Mouse (Mus musculus): ENCODE results near the gene Tmem14c.
"Not testable (repeated sequence)": the region's sequence is repeated elsewhere in the genome, so short reads cannot be mapped to it uniquely, and the experiment has no call there.

The Tmem14c gene

GRCm38 (mm10) chr13:41015829-41016634, at the start of gene Tmem14c:
Gene Tmem14c (plus strand): TSS chr13:41016292.
- peak; percentile 93 for DNase-seq (ENCODE audit: low spot score)

- DNase-seq (ENCODE audit: low spot score): no peak
Observed at GRCm38 (mm10) chr13:40967609-40968008, 48.5 kb upstream of the Tmem14c start.

- DNase-seq (ENCODE audit: low spot score): no peak
Observed at GRCm38 (mm10) chr13:40968564-40968963, 47.5 kb upstream of the Tmem14c start.

- no peak for DNase-seq (ENCODE audit: low spot score)
Observed at GRCm38 (mm10) chr13:40969761-40970390, 46.2 kb upstream of the Tmem14c start.

GRCm38 (mm10) chr13:40971261-40971660, 44.8 kb upstream of the Tmem14c start:
- DNase-seq (ENCODE audit: low spot score): no peak

- no peak for DNase-seq (ENCODE audit: low spot score)
Observed at GRCm38 (mm10) chr13:40971831-40972230, 44.3 kb upstream of the Tmem14c start.

- no peak for DNase-seq (ENCODE audit: low spot score)
Observed at GRCm38 (mm10) chr13:40972976-40973375, 43.1 kb upstream of the Tmem14c start.

- DNase-seq (ENCODE audit: low spot score): peak; percentile 19
Observed at GRCm38 (mm10) chr13:40977609-40978008, 38.5 kb upstream of the Tmem14c start.

- DNase-seq (ENCODE audit: low spot score): no peak
Observed at GRCm38 (mm10) chr13:40978652-40979051, 37.4 kb upstream of the Tmem14c start.

GRCm38 (mm10) chr13:40979321-40979720, 36.8 kb upstream of the Tmem14c start:
- no peak for DNase-seq (ENCODE audit: low spot score)

GRCm38 (mm10) chr13:40982759-40983158, 33.3 kb upstream of the Tmem14c start:
- no peak for DNase-seq (ENCODE audit: low spot score)

- DNase-seq (ENCODE audit: low spot score): no peak
Observed at GRCm38 (mm10) chr13:40986081-40986480, 30.0 kb upstream of the Tmem14c start.

GRCm38 (mm10) chr13:40987608-40988303, 28.3 kb upstream of the Tmem14c start:
- DNase-seq (ENCODE audit: low spot score): not testable (repeated sequence)

- no peak for DNase-seq (ENCODE audit: low spot score)
Observed at GRCm38 (mm10) chr13:40988418-40988817, 27.7 kb upstream of the Tmem14c start.

- DNase-seq (ENCODE audit: low spot score): no peak
Observed at GRCm38 (mm10) chr13:40994487-40995263, 21.4 kb upstream of the Tmem14c start.

GRCm38 (mm10) chr13:40998537-40998936, 17.6 kb upstream of the Tmem14c start:
- not testable (repeated sequence) for DNase-seq (ENCODE audit: low spot score)

- no peak for DNase-seq (ENCODE audit: low spot score)
Observed at GRCm38 (mm10) chr13:41000140-41000925, 15.8 kb upstream of the Tmem14c start.

- DNase-seq (ENCODE audit: low spot score): peak; percentile 93
Observed at GRCm38 (mm10) chr13:41000926-41001639, 15.0 kb upstream of the Tmem14c start, which contains the start of gene Pak1ip1. Gene Pak1ip1 (plus strand): TSS chr13:41001023.

GRCm38 (mm10) chr13:41002001-41002400, 14.1 kb upstream of the Tmem14c start:
- no peak for DNase-seq (ENCODE audit: low spot score)

GRCm38 (mm10) chr13:41006244-41006643, 9.8 kb upstream of the Tmem14c start:
- DNase-seq (ENCODE audit: low spot score): no peak

Measured in T-cell, adult 2 months (primary cell).